Mouse (Mus musculus) midbrain, embryonic 10.5 days (tissue): ENCODE measurements around the gene Dennd2d. TPM values are rescaled to one million over a fixed set of nuclear protein-coding genes. Genes with fewer than 3 reads are reported as not detected.

Experiments
- DNase-seq: peaks from one replicate; pipeline ENCODE4 v3.0.0-alpha.2; 2017; ENCODE audit warnings: low spot score
- H3K27ac ChIP-seq: fragments of 300-500 bp; sonication (generic); replicated peaks from 2 replicates; pipeline ENCODE4 v1.5.1; 2016; ENCODE audit warnings: mild to moderate bottlenecking
- H3K27me3 ChIP-seq: fragments of 300-500 bp; sonication (generic); 2 replicates; pipeline ENCODE4 v1.6.1; 2016; ENCODE audit warnings: low read depth, mild to moderate bottlenecking; ENCODE audit not compliant: poor library complexity, severe bottlenecking
- H3K36me3 ChIP-seq: fragments of 300-500 bp; sonication (generic); 2 replicates; pipeline ENCODE4 v1.6.1; 2016; ENCODE audit warnings: mild to moderate bottlenecking, moderate library complexity
- H3K4me1 ChIP-seq: fragments of 300-500 bp; sonication (generic); 2 replicates; pipeline ENCODE4 v1.6.1; 2016
- H3K4me3 ChIP-seq: fragments of 300-500 bp; sonication (generic); 2 replicates; pipeline ENCODE4 v1.5.1; 2016; ENCODE audit warnings: mild to moderate bottlenecking, moderate library complexity
- H3K9me3 ChIP-seq: fragments of 300-500 bp; sonication (generic); replicated peaks from 2 replicates; pipeline ENCODE4 v1.6.1; 2016; ENCODE audit warnings: mild to moderate bottlenecking
- WGBS: fragments of 180-500 bp; shearing (Covaris S2); methylation state at CpG from one replicate; pipeline ENCODE4 v1.1.7; 2016; 5-methylcytosine and 5-hydroxymethylcytosine counted together
- polyA plus RNA-seq: library from polyadenylated mRNA; unstranded; fragments of >200 nt; fragmentation: Nextera tagmentation; extraction: Ambion mirVana; gene quantifications from 2 replicates; pipeline ENCODE4 v1.2.1, GENCODE M21; 2016

The Dennd2d gene
- polyA plus RNA-seq, 1 experiment from 2014 or later, result 0.64 TPM

GRCm38 (mm10) chr3:106510669-106511068, 28.5 kb downstream of the Dennd2d start:
- Histone ChIP-seq H3K4me1 (no peaks in the 10 kb centered on the region), H3K4me3 (no peak overlapping the region), H3K36me3 (no peaks in the 10 kb centered on the region), H3K27me3 (no peaks in the 10 kb centered on the region), H3K27ac (no peak overlapping the region), H3K9me3 (no peaks in the 10 kb centered on the region)
- WGBS, result 97% methylated on average over 1 of the region's 1 CpGs
- DNase-seq, result no peak

- no peaks in the 10 kb centered on the region for H3K27me3 ChIP-seq
- DNase-seq, result no peak
- no peaks in the 10 kb centered on the region for H3K36me3 ChIP-seq
- no peaks in the 10 kb centered on the region for H3K9me3 ChIP-seq
- no peak overlapping the region for H3K4me3 ChIP-seq
- H3K4me1 ChIP-seq, result no peaks in the 10 kb centered on the region
- WGBS, result 88% methylated on average over 6 of the region's 6 CpGs
- H3K27ac ChIP-seq, result no peak overlapping the region
Measured at GRCm38 (mm10) chr3:106515016-106515415, 32.8 kb downstream of the Dennd2d start.

- H3K9me3 ChIP-seq, result no peaks in the 10 kb centered on the region
- 0 out of 2 replicates have a peak, but pooled peaks cover 2% of the 10 kb centered on the region for H3K36me3 ChIP-seq
- no peak overlapping the region for H3K27ac ChIP-seq
- DNase-seq, result no peak
- H3K27me3 ChIP-seq, result no peaks in the 10 kb centered on the region
- H3K4me1 ChIP-seq, result no peaks in the 10 kb centered on the region
- 95% methylated on average over 1 of the region's 1 CpGs for WGBS
- no peak overlapping the region for H3K4me3 ChIP-seq
Measured at GRCm38 (mm10) chr3:106522730-106523129, 40.5 kb downstream of the Dennd2d start.

- Histone ChIP-seq H3K4me1 (no peaks in the 10 kb centered on the region), H3K27me3 (no peaks in the 10 kb centered on the region), H3K36me3 (0 out of 2 replicates have a peak, but pooled peaks cover 2% of the 10 kb centered on the region), H3K9me3 (no peaks in the 10 kb centered on the region), H3K4me3 (no peak overlapping the region), H3K27ac (no peak overlapping the region)
- WGBS, result 94% methylated on average over 2 of the region's 2 CpGs
- no peak for DNase-seq
Measured at GRCm38 (mm10) chr3:106526411-106526810, 44.2 kb downstream of the Dennd2d start.

GRCm38 (mm10) chr3:106528032-106528431, 45.8 kb downstream of the Dennd2d start:
- no peaks in the 10 kb centered on the region for H3K9me3 ChIP-seq
- no peak overlapping the region for H3K4me3 ChIP-seq
- no peaks in the 10 kb centered on the region for H3K27me3 ChIP-seq
- DNase-seq, result no peak
- no peak overlapping the region for H3K27ac ChIP-seq
- 94% methylated on average over 2 of the region's 2 CpGs for WGBS
- no peaks in the 10 kb centered on the region for H3K4me1 ChIP-seq
- H3K36me3 ChIP-seq, result peaks cover 2% of the 10 kb centered on the region; the same call in 1 of the 2 replicates

- H3K9me3 ChIP-seq, result no peaks in the 10 kb centered on the region
- DNase-seq, result no peak
- WGBS, result 95% methylated on average over 2 of the region's 2 CpGs
- H3K4me3 ChIP-seq, result no peak overlapping the region
- peaks cover 18% of the 10 kb centered on the region for H3K36me3 ChIP-seq
- H3K27me3 ChIP-seq, result no peaks in the 10 kb centered on the region
- H3K27ac ChIP-seq, result no peak overlapping the region
- no peaks in the 10 kb centered on the region for H3K4me1 ChIP-seq
Measured at GRCm38 (mm10) chr3:106533277-106533676, 51.1 kb downstream of the Dennd2d start.

GRCm38 (mm10) chr3:106544721-106545316, 62.6 kb downstream of the Dennd2d start:
- no peaks in the 10 kb centered on the region for H3K27me3 ChIP-seq
- no peaks in the 10 kb centered on the region for H3K36me3 ChIP-seq
- WGBS, result 92% methylated on average over 8 of the region's 8 CpGs
- DNase-seq, result no peak
- peaks cover 24% of the 10 kb centered on the region for H3K4me1 ChIP-seq
- H3K27ac ChIP-seq, result no peak overlapping the region
- no peak overlapping the region for H3K4me3 ChIP-seq
- H3K9me3 ChIP-seq, result no peaks in the 10 kb centered on the region

- H3K9me3 ChIP-seq, result no peaks in the 10 kb centered on the region
- 0 out of 2 replicates have a peak, but pooled peaks cover 4% of the 10 kb centered on the region for H3K36me3 ChIP-seq
- 0% methylated on average over 63 of the region's 63 CpGs for WGBS
- H3K27me3 ChIP-seq, result no peaks in the 10 kb centered on the region
- H3K4me3 ChIP-seq, result peak within 1 kb of the TSS; percentile 85
- peak; percentile 93 for DNase-seq
- peak within 1 kb of the TSS; percentile 95 for H3K27ac ChIP-seq
- H3K4me1 ChIP-seq, result peaks cover 24% of the 10 kb centered on the region
Measured at GRCm38 (mm10) chr3:106547171-106547923, 65.1 kb downstream of the Dennd2d start, which contains the start of the genes Dram2 and Cept1. Gene Dram2, plus strand, starts transcription at chr3:106547798. Gene Cept1, minus strand, starts transcription at chr3:106547802.

- peaks cover 24% of the 10 kb centered on the region for H3K4me1 ChIP-seq
- no peaks in the 10 kb centered on the region for H3K27me3 ChIP-seq
- H3K27ac ChIP-seq, result peak overlapping the region; percentile 95
- no peak for DNase-seq
- no peaks in the 10 kb centered on the region for H3K9me3 ChIP-seq
- H3K36me3 ChIP-seq, result peaks cover 10% of the 10 kb centered on the region
- under 1% methylated on average over 27 of the region's 27 CpGs for WGBS
- peak overlapping the region; percentile 85 for H3K4me3 ChIP-seq
Measured at GRCm38 (mm10) chr3:106547924-106548539, 65.8 kb downstream of the Dennd2d start.

- DNase-seq, result no peak
- H3K4me3 ChIP-seq, result peak overlapping the region; percentile 85; the same call in 1 of the 2 replicates
- no peak overlapping the region for H3K27ac ChIP-seq
- no peaks in the 10 kb centered on the region for H3K27me3 ChIP-seq
- 49% methylated on average over 3 of the region's 3 CpGs for WGBS
- no peaks in the 10 kb centered on the region for H3K9me3 ChIP-seq
- H3K36me3 ChIP-seq, result peaks cover 20% of the 10 kb centered on the region
- peaks cover 24% of the 10 kb centered on the region for H3K4me1 ChIP-seq
Measured at GRCm38 (mm10) chr3:106548971-106549370, 66.8 kb downstream of the Dennd2d start.
